Mouse (Mus musculus) liver, embryonic 11.5 days (tissue): ENCODE results near the gene Cd22. TPM values are rescaled to one million over a fixed set of nuclear protein-coding genes. Genes with fewer than 3 reads are reported as not detected.
A peak's percentile ranks its signal among the peaks of the same experiment; 100 is the strongest.

Source experiments
- ATAC-seq: fragments of 200-750 bp; cut with Nextera tagmentation; replicated peaks from 2 replicates; pipeline ENCODE4 v1.8.0; 2017; ENCODE audit warnings: moderate number of reproducible peaks, mild to moderate bottlenecking, moderate TSS enrichment, moderate library complexity; ENCODE audit not compliant: low FRiP score
- DNase-seq: peaks from one replicate; pipeline ENCODE4 v3.0.0-alpha.2; 2017; ENCODE audit warnings: low spot score
- H3K27ac ChIP-seq: fragments of 300-500 bp; sonication (generic); 2 replicates; pipeline ENCODE4 v1.5.1; 2014; ENCODE audit warnings: mild to moderate bottlenecking, low read depth, low read length, control low read depth
- H3K27me3 ChIP-seq: fragments of 300-500 bp; sonication (generic); replicated peaks from 2 replicates; pipeline ENCODE4 v1.6.1; 2014; ENCODE audit warnings: low read length, mixed read lengths; ENCODE audit not compliant: control insufficient read depth, insufficient read depth
- H3K36me3 ChIP-seq: fragments of 300-500 bp; sonication (generic); 2 replicates; pipeline ENCODE4 v1.6.1; 2014; ENCODE audit warnings: mild to moderate bottlenecking, low read length, moderate library complexity, mixed read lengths; ENCODE audit not compliant: control insufficient read depth, insufficient read depth
- H3K4me1 ChIP-seq: fragments of 300-500 bp; sonication (generic); replicated peaks from 2 replicates; pipeline ENCODE4 v1.6.1; 2014; ENCODE audit warnings: low read length, mixed read lengths; ENCODE audit not compliant: control insufficient read depth, insufficient read depth
- H3K4me2 ChIP-seq: fragments of 300-500 bp; sonication (generic); 2 replicates; pipeline ENCODE4 v1.6.1; 2014; ENCODE audit warnings: mild to moderate bottlenecking, control low read depth, moderate library complexity
- H3K4me3 ChIP-seq: fragments of 300-500 bp; sonication (generic); 2 replicates; pipeline ENCODE4 v1.5.1; 2014; ENCODE audit warnings: low read depth, low read length, control low read depth
- H3K9ac ChIP-seq: fragments of 300-500 bp; sonication (generic); 2 replicates; pipeline ENCODE4 v1.6.1; 2014; ENCODE audit warnings: low read depth, low read length, control low read depth
- H3K9me3 ChIP-seq: fragments of 300-500 bp; sonication (generic); 2 replicates; pipeline ENCODE4 v1.6.1; 2016; ENCODE audit warnings: low read length, inconsistent platforms, mixed read lengths; ENCODE audit not compliant: control insufficient read depth
- WGBS: fragments of 180-500 bp; shearing (Covaris S2); extraction: QIAGEN DNeasy Blood & Tissue Kit; methylation state at CpG from one replicate; pipeline ENCODE4 v1.1.7; 2014; 5-methylcytosine and 5-hydroxymethylcytosine counted together
- polyA plus RNA-seq: library from polyadenylated mRNA; unstranded; fragments of >200 nt; fragmentation: Nextera tagmentation; extraction: Ambion mirVana; gene quantifications from 2 replicates; pipeline ENCODE4 v1.2.1, GENCODE M21; 2014

Gene Cd22
- polyA plus RNA-seq, 1 experiment from 2014 or later, result 0.07 TPM

GRCm38 (mm10) chr7:30823675-30824074 is 56.5 kb downstream of the Cd22 start, which contains the start of gene Ffar2:
Ffar2 (minus strand) TSS chr7:30823775.
- Histone ChIP-seq H3K4me2 (no peak within 1 kb of the TSS), H3K9me3 (no peaks in the 10 kb centered on the region), H3K4me3 (no peak within 1 kb of the TSS), H3K4me1 (peaks cover 5% of the 10 kb centered on the region; the same call in 1 of the 2 replicates), H3K9ac (no peak within 1 kb of the TSS), H3K36me3 (no peaks in the 10 kb centered on the region), H3K27me3 (no peaks in the 10 kb centered on the region; the same call in 1 of the 2 replicates), H3K27ac (no peak within 1 kb of the TSS)
- ATAC-seq (no peak), DNase-seq (no peak)
- 90% methylated on average over 18 of the region's 18 CpGs for WGBS

DNA sequence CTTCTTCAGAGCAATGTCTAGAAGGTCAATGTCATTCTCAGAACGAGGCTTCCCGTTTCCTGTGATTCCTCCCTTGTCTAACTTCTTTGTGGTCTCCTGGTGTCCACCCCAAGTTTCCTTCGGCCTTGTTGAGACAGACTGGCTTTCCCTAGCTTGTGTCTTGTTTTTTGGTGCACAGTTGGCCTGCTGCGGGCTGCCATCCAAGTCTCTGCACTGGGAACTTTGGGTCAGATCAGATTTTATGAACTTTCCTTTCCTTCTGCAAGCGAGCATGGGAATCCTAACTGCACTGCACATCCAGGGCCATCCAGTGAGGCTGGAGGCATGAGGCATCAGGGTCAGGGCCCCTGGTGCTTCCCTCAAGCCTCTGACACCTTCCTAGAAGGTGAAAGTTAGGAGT is 58.6 kb downstream of the Cd22 start:
- H3K4me3 ChIP-seq, result no peak overlapping the region
- 51% methylated on average over 5 of the region's 5 CpGs for WGBS
- no peaks in the 10 kb centered on the region for H3K9me3 ChIP-seq
- H3K4me1 ChIP-seq, result peaks cover 5% of the 10 kb centered on the region; the same call in 1 of the 2 replicates
- no peak overlapping the region for H3K9ac ChIP-seq
- H3K36me3 ChIP-seq, result no peaks in the 10 kb centered on the region
- no peak for DNase-seq
- no peaks in the 10 kb centered on the region; the same call in 1 of the 2 replicates for H3K27me3 ChIP-seq
- H3K4me2 ChIP-seq, result no peak overlapping the region
- no peak overlapping the region for H3K27ac ChIP-seq
- ATAC-seq, result no peak

DNA sequence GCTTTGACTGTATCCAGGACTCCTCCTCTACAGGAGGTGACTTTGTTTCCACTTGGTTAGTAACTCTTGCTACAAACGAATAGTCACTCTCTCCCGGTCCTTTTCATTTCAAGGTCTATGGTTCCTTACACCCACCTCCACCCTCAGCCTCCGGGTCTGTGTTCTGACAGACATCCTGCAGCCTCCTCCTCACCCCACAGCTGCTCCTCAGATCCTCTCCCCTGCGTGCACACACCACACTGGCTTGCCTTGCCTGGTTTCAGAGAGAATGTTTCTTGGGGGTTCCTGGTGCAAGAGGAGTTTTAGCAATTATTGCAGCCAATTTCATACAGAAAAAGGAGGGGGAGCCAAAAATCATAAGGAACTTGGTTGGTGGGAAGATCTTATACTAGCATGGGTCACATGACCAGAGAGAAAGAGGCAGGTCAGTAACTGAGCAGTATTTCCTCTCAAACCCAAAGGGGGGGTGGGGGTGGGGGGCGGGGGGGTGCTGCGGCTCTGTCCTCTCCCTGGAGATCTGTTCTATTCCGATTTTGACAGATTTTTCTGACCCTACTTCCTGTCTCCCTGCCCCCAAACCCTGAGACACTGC is 59.2 kb downstream of the Cd22 start:
- ATAC-seq (no peak), DNase-seq (no peak)
- Histone ChIP-seq H3K4me3 (no peak overlapping the region), H3K27ac (no peak overlapping the region), H3K4me1 (peaks cover 5% of the 10 kb centered on the region; the same call in 1 of the 2 replicates), H3K4me2 (no peak overlapping the region), H3K27me3 (no peaks in the 10 kb centered on the region; the same call in 1 of the 2 replicates), H3K9me3 (no peaks in the 10 kb centered on the region), H3K9ac (no peak overlapping the region), H3K36me3 (no peaks in the 10 kb centered on the region)
- 50% methylated on average over 7 of the region's 7 CpGs for WGBS

DNA sequence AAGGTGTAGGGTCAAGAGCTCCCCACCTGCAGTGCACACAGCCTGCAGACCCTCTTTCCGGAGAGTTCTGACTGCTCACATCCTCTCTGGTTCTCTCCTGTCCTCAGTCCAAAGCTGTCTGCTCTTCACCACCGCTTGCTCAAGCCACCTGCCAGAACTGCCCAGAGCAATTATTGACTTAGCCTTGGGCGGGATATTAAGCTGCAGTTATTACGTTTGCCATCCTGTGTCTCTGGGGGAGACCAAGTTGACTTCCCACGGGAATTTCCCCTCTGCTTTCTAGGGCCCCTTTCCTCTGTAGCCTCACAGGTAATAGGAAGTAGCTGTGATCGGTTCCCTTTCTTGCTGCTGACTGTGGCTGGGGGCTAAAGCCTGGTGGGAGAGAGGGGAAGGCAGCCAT is 60.0 kb downstream of the Cd22 start:
- Histone ChIP-seq H3K9ac (no peak overlapping the region), H3K4me2 (no peak overlapping the region), H3K27ac (no peak overlapping the region), H3K36me3 (no peaks in the 10 kb centered on the region), H3K4me1 (peaks cover 5% of the 10 kb centered on the region; the same call in 1 of the 2 replicates), H3K9me3 (no peaks in the 10 kb centered on the region), H3K4me3 (no peak overlapping the region), H3K27me3 (no peaks in the 10 kb centered on the region; the same call in 1 of the 2 replicates)
- no peak for DNase-seq
- WGBS, result 54% methylated on average over 6 of the region's 6 CpGs
- ATAC-seq, result 0 out of 2 replicates have a peak, but pooled peaks have one; percentile 20

Other genes with a start within 250 kb of the Cd22 start
- gene Etv2, start 244.5 kb downstream of the Cd22 start, polyA plus RNA-seq, result 0.16 and 0.17 TPM in 2 replicates
- gene Rbm42, start 230.0 kb downstream of the Cd22 start, polyA plus RNA-seq, result 101 TPM in 2 replicates
- gene Haus5, start 215.3 kb downstream of the Cd22 start, polyA plus RNA-seq, result 64.3 and 65.6 TPM in 2 replicates
- not detected in 2 replicates for gene Pmis2, start 208.7 kb downstream of the Cd22 start, polyA plus RNA-seq
- 0.53 TPM in 1 of 2 replicates, not detected in the other for gene 2200002J24Rik, start 181.4 kb downstream of the Cd22 start, polyA plus RNA-seq
- gene Atp4a, start 168.1 kb downstream of the Cd22 start, polyA plus RNA-seq, result 1.5 and 1.9 TPM in 2 replicates
- 168 and 181 TPM in 2 replicates for gene Tmem147, start 150.8 kb downstream of the Cd22 start, polyA plus RNA-seq
- gene Gapdhs, start 136.7 kb downstream of the Cd22 start, polyA plus RNA-seq, result 0.31 and 0.44 TPM in 2 replicates
- gene Sbsn, start 128.9 kb downstream of the Cd22 start, polyA plus RNA-seq, result 0.07 and 0.21 TPM in 2 replicates
- gene Dmkn, start 116.6 kb downstream of the Cd22 start, polyA plus RNA-seq, result not detected in 2 replicates
- gene Krtdap, start 92.4 kb downstream of the Cd22 start, polyA plus RNA-seq, result not detected in 2 replicates
- gene Ffar2, start 56.6 kb downstream of the Cd22 start, polyA plus RNA-seq, result 0.36 and 0.47 TPM in 2 replicates
- not detected in 2 replicates for gene Ffar3, start 24.2 kb downstream of the Cd22 start, polyA plus RNA-seq
- not detected in 2 replicates for gene Ffar1, start 18.8 kb downstream of the Cd22 start, polyA plus RNA-seq
- 0.08 and 0.23 TPM in 2 replicates for gene Mag, start 34.5 kb upstream of the Cd22 start, polyA plus RNA-seq
- not detected in 2 replicates for gene Hamp2, start 44.3 kb upstream of the Cd22 start, polyA plus RNA-seq
- gene Hamp, start 63.7 kb upstream of the Cd22 start, polyA plus RNA-seq, result not detected in 2 replicates
- gene Usf2, start 76.5 kb upstream of the Cd22 start, polyA plus RNA-seq, result 17.8 and 19.9 TPM in 2 replicates
- gene Lsr, start 93.1 kb upstream of the Cd22 start, polyA plus RNA-seq, result 39.7 and 43.0 TPM in 2 replicates
- gene Fam187b, start 93.4 kb upstream of the Cd22 start, polyA plus RNA-seq, result 3.2 and 4.1 TPM in 2 replicates
- gene Fxyd5, start 162.1 kb upstream of the Cd22 start, polyA plus RNA-seq, result 28.1 and 31.1 TPM in 2 replicates
- gene Fxyd7, start 171.1 kb upstream of the Cd22 start, polyA plus RNA-seq, result 1.9 and 2.6 TPM in 2 replicates
- gene Fxyd1, start 176.9 kb upstream of the Cd22 start, polyA plus RNA-seq, result 23.5 and 35.8 TPM in 2 replicates
- 0.30 and 0.45 TPM in 2 replicates for gene Lgi4, start 179.0 kb upstream of the Cd22 start, polyA plus RNA-seq
- 1.2 and 1.7 TPM in 2 replicates for gene Fxyd3, start 196.4 kb upstream of the Cd22 start, polyA plus RNA-seq
- 36.6 and 38.3 TPM in 2 replicates for gene Hpn, start 234.9 kb upstream of the Cd22 start, polyA plus RNA-seq
- 0.57 and 1.0 TPM in 2 replicates for gene Scn1b, start 246.7 kb upstream of the Cd22 start, polyA plus RNA-seq